Mouse (Mus musculus): ENCODE data around the gene Kifc3.

Gene Kifc3

GRCm38 (mm10) chr8:95134186-95134585 lies 68.4 kb downstream of the Kifc3 start:
- DNase-seq (ENCODE audit: low spot score), result no peak

GRCm38 (mm10) chr8:95131983-95132382 lies 70.6 kb downstream of the Kifc3 start:
- no peak for DNase-seq (ENCODE audit: low spot score)

GRCm38 (mm10) chr8:95130966-95131537 lies 71.6 kb downstream of the Kifc3 start:
- DNase-seq (ENCODE audit: low spot score), result no peak

- no peak for DNase-seq (ENCODE audit: low spot score)
These were observed 73.8 kb downstream of the Kifc3 start for GRCm38 (mm10) chr8:95128750-95129260.

GRCm38 (mm10) chr8:95127658-95128057 lies 75.0 kb downstream of the Kifc3 start:
- DNase-seq (ENCODE audit: low spot score), result no peak

GRCm38 (mm10) chr8:95126497-95126896 lies 76.1 kb downstream of the Kifc3 start:
- DNase-seq (ENCODE audit: low spot score), result no peak

GRCm38 (mm10) chr8:95123455-95123854 lies 79.2 kb downstream of the Kifc3 start:
- no peak for DNase-seq (ENCODE audit: low spot score)

- DNase-seq (ENCODE audit: low spot score), result no peak
These were observed 88.9 kb downstream of the Kifc3 start for GRCm38 (mm10) chr8:95113750-95114149.

- DNase-seq (ENCODE audit: low spot score), result no peak
These were observed 89.5 kb downstream of the Kifc3 start for GRCm38 (mm10) chr8:95113108-95113507.

- no peak for DNase-seq (ENCODE audit: low spot score)
These were observed 90.0 kb downstream of the Kifc3 start for GRCm38 (mm10) chr8:95112594-95112993.

GRCm38 (mm10) chr8:95107306-95107705 lies 95.3 kb downstream of the Kifc3 start:
- DNase-seq (ENCODE audit: low spot score), result no peak

GRCm38 (mm10) chr8:95101972-95102371 lies 100.6 kb downstream of the Kifc3 start:
- no peak for DNase-seq (ENCODE audit: low spot score)

- DNase-seq (ENCODE audit: low spot score), result peak; percentile 36
These were observed 103.6 kb downstream of the Kifc3 start for GRCm38 (mm10) chr8:95099009-95099408.

- no peak for DNase-seq (ENCODE audit: low spot score)
These were observed 109.0 kb downstream of the Kifc3 start for GRCm38 (mm10) chr8:95093574-95093973.

- no peak for DNase-seq (ENCODE audit: low spot score)
These were observed 117.0 kb downstream of the Kifc3 start for GRCm38 (mm10) chr8:95085432-95086141.

- DNase-seq (ENCODE audit: low spot score), result no peak
These were observed 117.7 kb downstream of the Kifc3 start for GRCm38 (mm10) chr8:95084744-95085431.

GRCm38 (mm10) chr8:95084261-95084660 lies 118.4 kb downstream of the Kifc3 start:
- DNase-seq (ENCODE audit: low spot score), result no peak

GRCm38 (mm10) chr8:95081650-95082049 lies 121.0 kb downstream of the Kifc3 start:
- DNase-seq (ENCODE audit: low spot score), result no peak

- peak; percentile 99 for DNase-seq (ENCODE audit: low spot score)
These were observed 122.0 kb downstream of the Kifc3 start, which contains the start of gene Katnb1 for GRCm38 (mm10) chr8:95080381-95081341. TSS of gene Katnb1 (plus strand) at chr8:95081186.

GRCm38 (mm10) chr8:95079305-95079704 lies 123.3 kb downstream of the Kifc3 start:
- DNase-seq (ENCODE audit: low spot score), result no peak

- no peak for DNase-seq (ENCODE audit: low spot score)
These were observed 124.6 kb downstream of the Kifc3 start for GRCm38 (mm10) chr8:95078055-95078454.

GRCm38 (mm10) chr8:95076151-95076550 lies 126.5 kb downstream of the Kifc3 start:
- no peak for DNase-seq (ENCODE audit: low spot score)

Measured in left cerebral cortex, adult 11 months (tissue).